Mouse (Mus musculus): ENCODE measurements around the gene Corin. TPM values are rescaled to one million over a fixed set of nuclear protein-coding genes. Genes with fewer than 3 reads are reported as not detected.

Corin gene
- polyA plus RNA-seq, 1 experiment from 2014 or later = 3.1 TPM

- H3K4me2 ChIP-seq = no peak overlapping the region
- H3K4me1 ChIP-seq (replicated peaks; ENCODE audit: control insufficient read depth, insufficient read depth, low read length) = no peaks in the 10 kb centered on the region
- H3K9ac ChIP-seq (ENCODE audit: low read depth, low read length) = no peak overlapping the region
- no peak overlapping the region for H3K4me3 ChIP-seq (ENCODE audit: low read depth, low read length)
- no peak for ATAC-seq (replicated peaks; ENCODE audit: low FRiP score)
- no peak overlapping the region for H3K27ac ChIP-seq (ENCODE audit: low read depth, low read length)
- H3K27me3 ChIP-seq (replicated peaks; ENCODE audit: control insufficient read depth, insufficient read depth, low read length) = no peaks in the 10 kb centered on the region
- 70% methylated on average over 4 of the region's 4 CpGs for WGBS
- no peaks in the 10 kb centered on the region for H3K9me3 ChIP-seq (ENCODE audit: control insufficient read depth, low read length)
- DNase-seq (ENCODE audit: low spot score) = no peak
- no peaks in the 10 kb centered on the region for H3K36me3 ChIP-seq (ENCODE audit: control insufficient read depth, insufficient read depth, low read length)
Measured at GRCm38 (mm10) chr5:72452750-72453149, 51.5 kb downstream of the Corin start.

DNA sequence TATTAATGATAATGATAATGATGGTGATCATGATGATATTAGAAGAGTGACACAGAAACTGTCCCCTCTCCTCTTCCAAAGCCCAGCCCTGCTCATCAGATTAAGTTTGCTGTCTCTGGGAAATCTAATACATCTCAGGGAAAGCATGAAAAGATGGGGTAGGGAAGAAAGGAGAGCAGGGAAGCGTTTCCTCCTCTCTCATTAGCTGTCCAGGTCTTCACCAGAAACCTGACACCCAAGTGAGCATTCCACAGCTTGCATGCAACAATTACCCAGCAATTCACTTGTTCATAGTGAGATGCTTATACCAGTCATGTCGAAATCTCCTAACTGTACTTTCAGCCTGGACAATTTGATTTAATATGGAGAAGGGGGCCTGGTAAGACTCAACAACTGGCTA is 55.4 kb downstream of the Corin start:
- Histone ChIP-seq H3K9ac (ENCODE audit: low read depth, low read length) (no peak overlapping the region), H3K4me1 (replicated peaks; ENCODE audit: control insufficient read depth, insufficient read depth, low read length) (no peaks in the 10 kb centered on the region), H3K4me3 (ENCODE audit: low read depth, low read length) (no peak overlapping the region), H3K9me3 (ENCODE audit: control insufficient read depth, low read length) (no peaks in the 10 kb centered on the region), H3K27ac (ENCODE audit: low read depth, low read length) (no peak overlapping the region), H3K4me2 (no peak overlapping the region), H3K36me3 (ENCODE audit: control insufficient read depth, insufficient read depth, low read length) (no peaks in the 10 kb centered on the region), H3K27me3 (replicated peaks; ENCODE audit: control insufficient read depth, insufficient read depth, low read length) (no peaks in the 10 kb centered on the region)
- WGBS = 64% methylated on average over 2 of the region's 2 CpGs
- no peak for DNase-seq (ENCODE audit: low spot score)
- no peak for ATAC-seq (replicated peaks; ENCODE audit: low FRiP score)

- no peak overlapping the region for H3K4me2 ChIP-seq
- no peak for ATAC-seq (replicated peaks; ENCODE audit: low FRiP score)
- 88% methylated on average over 11 of the region's 11 CpGs for WGBS
Measured at GRCm38 (mm10) chr5:72446104-72446503, 58.2 kb downstream of the Corin start.

DNA sequence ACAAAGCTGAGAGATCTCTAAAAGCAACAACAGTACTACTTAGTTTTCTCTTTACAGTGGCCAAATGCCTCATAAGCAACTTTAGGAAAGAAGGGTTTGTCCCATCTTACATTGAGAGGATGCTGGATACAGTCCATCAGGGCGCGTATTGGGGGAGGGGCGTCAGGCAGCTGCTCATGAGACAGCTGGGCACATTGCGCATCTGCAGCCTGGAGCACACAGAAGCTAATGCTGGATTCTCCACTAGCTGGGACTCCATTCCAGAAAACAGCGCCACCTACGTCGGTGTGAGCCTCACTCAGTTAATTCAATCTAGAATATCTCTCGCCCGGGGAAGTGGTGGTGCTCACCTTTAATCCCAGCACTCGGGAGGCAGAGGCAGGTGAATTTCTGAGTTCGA is 60.3 kb downstream of the Corin start:
- ATAC-seq (replicated peaks; ENCODE audit: low FRiP score) (no peak), DNase-seq (ENCODE audit: low spot score) (no peak)
- Histone ChIP-seq H3K27me3 (replicated peaks; ENCODE audit: control insufficient read depth, insufficient read depth, low read length) (no peaks in the 10 kb centered on the region), H3K27ac (ENCODE audit: low read depth, low read length) (no peak overlapping the region), H3K4me2 (no peak overlapping the region), H3K36me3 (ENCODE audit: control insufficient read depth, insufficient read depth, low read length) (no peaks in the 10 kb centered on the region), H3K9me3 (ENCODE audit: control insufficient read depth, low read length) (no peaks in the 10 kb centered on the region), H3K4me3 (ENCODE audit: low read depth, low read length) (no peak overlapping the region), H3K9ac (ENCODE audit: low read depth, low read length) (no peak overlapping the region), H3K4me1 (replicated peaks; ENCODE audit: control insufficient read depth, insufficient read depth, low read length) (no peaks in the 10 kb centered on the region)
- WGBS = 63% methylated on average over 11 of the region's 11 CpGs

More at GRCm38 (mm10) chr5:72446104-72446503, 58.2 kb downstream of the Corin start:
- Histone ChIP-seq H3K36me3 (ENCODE audit: control insufficient read depth, insufficient read depth, low read length) (no peaks in the 10 kb centered on the region), H3K9ac (ENCODE audit: low read depth, low read length) (no peak overlapping the region), H3K4me3 (ENCODE audit: low read depth, low read length) (no peak overlapping the region), H3K27me3 (replicated peaks; ENCODE audit: control insufficient read depth, insufficient read depth, low read length) (no peaks in the 10 kb centered on the region), H3K4me1 (replicated peaks; ENCODE audit: control insufficient read depth, insufficient read depth, low read length) (no peaks in the 10 kb centered on the region), H3K9me3 (ENCODE audit: control insufficient read depth, low read length) (no peaks in the 10 kb centered on the region), H3K27ac (ENCODE audit: low read depth, low read length) (no peak overlapping the region)
- no peak for DNase-seq (ENCODE audit: low spot score)

GRCm38 (mm10) chr5:72443007-72443406 is 61.3 kb downstream of the Corin start:
- no peaks in the 10 kb centered on the region for H3K4me1 ChIP-seq (replicated peaks; ENCODE audit: control insufficient read depth, insufficient read depth, low read length)
- no peak overlapping the region for H3K9ac ChIP-seq (ENCODE audit: low read depth, low read length)
- no peak overlapping the region for H3K4me3 ChIP-seq (ENCODE audit: low read depth, low read length)
- WGBS = 73% methylated on average over 4 of the region's 4 CpGs
- no peaks in the 10 kb centered on the region for H3K27me3 ChIP-seq (replicated peaks; ENCODE audit: control insufficient read depth, insufficient read depth, low read length)
- no peak overlapping the region for H3K4me2 ChIP-seq
- ATAC-seq (replicated peaks; ENCODE audit: low FRiP score) (no peak), DNase-seq (ENCODE audit: low spot score) (no peak)
- H3K36me3 ChIP-seq (ENCODE audit: control insufficient read depth, insufficient read depth, low read length) = no peaks in the 10 kb centered on the region
- no peaks in the 10 kb centered on the region for H3K9me3 ChIP-seq (ENCODE audit: control insufficient read depth, low read length)
- no peak overlapping the region for H3K27ac ChIP-seq (ENCODE audit: low read depth, low read length)

DNA sequence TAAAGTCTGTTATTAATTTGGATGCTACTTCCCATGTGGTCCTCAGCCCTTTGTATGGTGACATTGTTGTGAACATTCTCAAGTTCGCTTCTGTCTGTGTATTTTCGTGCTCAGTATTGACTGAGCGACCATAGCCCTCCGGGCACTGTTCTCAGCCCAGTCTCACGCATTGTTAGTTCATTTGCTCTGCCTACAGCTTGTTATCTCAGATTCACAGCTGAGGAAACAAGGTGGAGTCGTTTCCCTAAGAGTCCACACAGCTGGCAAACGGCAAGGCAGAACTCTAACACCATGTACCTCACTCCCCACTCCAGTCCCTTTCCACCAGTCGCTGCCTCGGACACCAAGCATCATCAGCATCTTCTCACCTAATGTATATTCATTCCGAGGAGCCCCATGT is 63.1 kb downstream of the Corin start:
- no peak overlapping the region for H3K27ac ChIP-seq (ENCODE audit: low read depth, low read length)
- DNase-seq (ENCODE audit: low spot score) = no peak
- H3K36me3 ChIP-seq (ENCODE audit: control insufficient read depth, insufficient read depth, low read length) = no peaks in the 10 kb centered on the region
- H3K9me3 ChIP-seq (ENCODE audit: control insufficient read depth, low read length) = no peaks in the 10 kb centered on the region
- H3K4me1 ChIP-seq (replicated peaks; ENCODE audit: control insufficient read depth, insufficient read depth, low read length) = no peaks in the 10 kb centered on the region
- WGBS = 49% methylated on average over 10 of the region's 10 CpGs
- no peak overlapping the region for H3K9ac ChIP-seq (ENCODE audit: low read depth, low read length)
- no peak overlapping the region for H3K4me2 ChIP-seq
- no peaks in the 10 kb centered on the region for H3K27me3 ChIP-seq (replicated peaks; ENCODE audit: control insufficient read depth, insufficient read depth, low read length)
- ATAC-seq (replicated peaks; ENCODE audit: low FRiP score) = no peak
- H3K4me3 ChIP-seq (ENCODE audit: low read depth, low read length) = no peak overlapping the region

- Histone ChIP-seq H3K27me3 (replicated peaks; ENCODE audit: control insufficient read depth, insufficient read depth, low read length) (no peaks in the 10 kb centered on the region), H3K9me3 (ENCODE audit: control insufficient read depth, low read length) (no peaks in the 10 kb centered on the region), H3K4me2 (no peak overlapping the region), H3K27ac (ENCODE audit: low read depth, low read length) (no peak overlapping the region), H3K36me3 (ENCODE audit: control insufficient read depth, insufficient read depth, low read length) (no peaks in the 10 kb centered on the region), H3K4me1 (replicated peaks; ENCODE audit: control insufficient read depth, insufficient read depth, low read length) (no peaks in the 10 kb centered on the region), H3K4me3 (ENCODE audit: low read depth, low read length) (no peak overlapping the region), H3K9ac (ENCODE audit: low read depth, low read length) (no peak overlapping the region)
- no peak for ATAC-seq (replicated peaks; ENCODE audit: low FRiP score)
- no peak for DNase-seq (ENCODE audit: low spot score)
- WGBS = 77% methylated on average over 11 of the region's 11 CpGs
Measured at GRCm38 (mm10) chr5:72435085-72435484, 69.2 kb downstream of the Corin start.

- WGBS = 76% methylated on average over 3 of the region's 3 CpGs
- Histone ChIP-seq H3K4me2 (no peak overlapping the region), H3K4me3 (ENCODE audit: low read depth, low read length) (no peak overlapping the region), H3K4me1 (replicated peaks; ENCODE audit: control insufficient read depth, insufficient read depth, low read length) (no peaks in the 10 kb centered on the region), H3K36me3 (ENCODE audit: control insufficient read depth, insufficient read depth, low read length) (no peaks in the 10 kb centered on the region), H3K9ac (ENCODE audit: low read depth, low read length) (no peak overlapping the region), H3K9me3 (ENCODE audit: control insufficient read depth, low read length) (no peaks in the 10 kb centered on the region), H3K27ac (ENCODE audit: low read depth, low read length) (no peak overlapping the region), H3K27me3 (replicated peaks; ENCODE audit: control insufficient read depth, insufficient read depth, low read length) (no peaks in the 10 kb centered on the region)
- DNase-seq (ENCODE audit: low spot score) (no peak), ATAC-seq (replicated peaks; ENCODE audit: low FRiP score) (no peak)
Measured at GRCm38 (mm10) chr5:72431856-72432255, 72.4 kb downstream of the Corin start.

GRCm38 (mm10) chr5:72427556-72427955 is 76.7 kb downstream of the Corin start:
- Histone ChIP-seq H3K9ac (ENCODE audit: low read depth, low read length) (no peak overlapping the region), H3K4me3 (ENCODE audit: low read depth, low read length) (no peak overlapping the region), H3K36me3 (ENCODE audit: control insufficient read depth, insufficient read depth, low read length) (no peaks in the 10 kb centered on the region), H3K27me3 (replicated peaks; ENCODE audit: control insufficient read depth, insufficient read depth, low read length) (no peaks in the 10 kb centered on the region), H3K9me3 (ENCODE audit: control insufficient read depth, low read length) (no peaks in the 10 kb centered on the region), H3K4me2 (no peak overlapping the region), H3K27ac (ENCODE audit: low read depth, low read length) (no peak overlapping the region), H3K4me1 (replicated peaks; ENCODE audit: control insufficient read depth, insufficient read depth, low read length) (no peaks in the 10 kb centered on the region)
- ATAC-seq (replicated peaks; ENCODE audit: low FRiP score) = no peak
- WGBS = 83% methylated on average over 4 of the region's 4 CpGs
- no peak for DNase-seq (ENCODE audit: low spot score)

Data from liver, embryonic 11.5 days (tissue).